Mouse (Mus musculus) kidney, adult 2 months (tissue): ENCODE results near the gene Uvrag.
A peak's percentile ranks its signal among the peaks of the same experiment; 100 is the strongest.

ENCODE experiments used
- CTCF ChIP-seq: fragments of 200-500 bp; conservative IDR thresholded peaks from 2 replicates; pipeline ENCODE4 v1.5.1; 2011; ENCODE audit warnings: low read depth, mild to moderate bottlenecking, control low read depth, low read length, moderate library complexity, mixed read lengths; ENCODE audit not compliant: insufficient read depth, insufficient read length
- POLR2A ChIP-seq: fragments of 200-500 bp; IDR thresholded peaks from one replicate; pipeline ENCODE4 v1.6.1; 2011; ENCODE audit warnings: low read depth, low read length, control low read depth

DNA sequence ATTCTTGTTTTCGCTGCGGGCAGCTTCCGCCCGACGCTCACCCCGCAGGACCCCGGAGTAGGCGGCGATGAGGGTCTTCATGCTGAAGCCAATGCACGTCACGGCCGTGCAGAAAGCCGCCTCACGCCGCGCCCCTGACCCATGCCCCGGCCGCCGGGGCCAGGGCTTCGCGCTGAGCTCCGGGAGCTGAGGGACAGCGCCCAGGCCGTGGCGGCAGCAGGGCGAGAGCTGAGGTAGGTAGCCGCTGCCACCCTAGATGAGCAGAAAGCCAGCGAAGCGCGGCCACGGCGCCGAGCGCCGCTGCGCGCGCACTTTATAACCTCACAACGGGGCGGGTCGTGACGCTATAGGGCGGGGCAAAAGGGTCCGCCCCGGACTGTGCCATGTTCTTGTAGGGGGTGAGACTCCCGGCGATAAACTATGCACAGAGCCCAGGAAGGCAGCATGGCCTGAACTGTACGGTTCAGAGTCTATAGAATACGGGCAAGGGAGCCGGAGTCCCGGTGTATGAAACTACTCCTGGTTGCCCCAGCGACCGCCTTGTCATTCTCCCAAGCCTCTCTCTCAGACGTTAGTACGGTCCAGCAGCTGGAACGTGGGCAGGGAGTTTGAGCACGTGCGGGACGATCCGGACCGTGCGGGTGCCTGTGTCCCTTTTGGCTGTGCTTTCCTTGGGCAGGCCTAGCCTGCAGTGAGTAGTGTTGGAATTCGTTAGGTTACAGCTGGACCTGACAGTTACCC, 41.7 kb upstream of the Uvrag start, which contains the start of gene Dgat2:
- no peak for TF ChIP-seq CTCF
- TF ChIP-seq POLR2A: peak; percentile 99
